Mouse (Mus musculus) MEL (cell line): ENCODE data around the gene Txndc15.

Experiments
- CTCF ChIP-seq, 3 experiments: IDR thresholded peaks in 2 of 3; conservative IDR thresholded peaks in 1 of 3; 2 replicates each; pipeline ENCODE4 v1.5.1; 2011 to 2012; ENCODE audit warnings: low read length in 3 of 3, low read depth in 2 of 3, mild to moderate bottlenecking in 2 of 3, improper control_type of control experiment in 1 of 3, inconsistent platforms in 1 of 3, mixed read lengths in 1 of 3, moderate library complexity in 1 of 3; ENCODE audit not compliant: control insufficient read depth in 1 of 3, insufficient read depth in 1 of 3, poor library complexity in 1 of 3, severe bottlenecking in 1 of 3
- EP300 ChIP-seq, 2 experiments: IDR thresholded peaks; 2 replicates each; pipeline ENCODE4 v1.6.1; 2011; ENCODE audit warnings: improper control_type of control experiment in 2 of 2, low read length in 2 of 2, low read depth in 1 of 2, mild to moderate bottlenecking in 1 of 2
- JUND ChIP-seq: IDR thresholded peaks from 2 replicates; pipeline ENCODE4 v1.6.1; 2011; ENCODE audit warnings: low read depth, mild to moderate bottlenecking, improper control_type of control experiment, low read length
- KAT2A ChIP-seq: conservative IDR thresholded peaks from 2 replicates; pipeline ENCODE4 v1.6.1; 2012; ENCODE audit warnings: low read depth, low read length, improper control_type of control experiment, inconsistent platforms
- MXI1 ChIP-seq: IDR thresholded peaks from 2 replicates; pipeline ENCODE4 v1.6.1; 2011; ENCODE audit warnings: mild to moderate bottlenecking, low read depth, low read length, improper control_type of control experiment
- MYC ChIP-seq: IDR thresholded peaks from 2 replicates; pipeline ENCODE4 v1.6.1; 2011; ENCODE audit warnings: low read depth, mild to moderate bottlenecking, low read length, improper control_type of control experiment, moderate library complexity
- POLR2A ChIP-seq, 2 experiments: IDR thresholded peaks; 2 replicates each; pipeline ENCODE4 v1.6.1; 2011 to 2012; ENCODE audit warnings: low read length in 2 of 2, mild to moderate bottlenecking in 2 of 2, control low read depth in 1 of 2, improper control_type of control experiment in 1 of 2, low read depth in 1 of 2, moderate library complexity in 1 of 2; ENCODE audit not compliant: control insufficient read depth in 1 of 2, insufficient read depth in 1 of 2, poor library complexity in 1 of 2
- RAD21 ChIP-seq: IDR thresholded peaks from 2 replicates; pipeline ENCODE4 v1.6.1; 2011; ENCODE audit warnings: mild to moderate bottlenecking, low read depth, low read length, improper control_type of control experiment
- TAL1 ChIP-seq: IDR thresholded peaks from 2 replicates; pipeline ENCODE4 v1.6.1; 2012; ENCODE audit warnings: mild to moderate bottlenecking, inconsistent platforms, low read length, moderate library complexity, mixed read lengths
- TCF12 ChIP-seq: IDR thresholded peaks from 2 replicates; pipeline ENCODE4 v1.6.1; 2014; ENCODE audit warnings: low read depth, mild to moderate bottlenecking, inconsistent platforms, low read length, improper control_type of control experiment, moderate library complexity

DNA sequence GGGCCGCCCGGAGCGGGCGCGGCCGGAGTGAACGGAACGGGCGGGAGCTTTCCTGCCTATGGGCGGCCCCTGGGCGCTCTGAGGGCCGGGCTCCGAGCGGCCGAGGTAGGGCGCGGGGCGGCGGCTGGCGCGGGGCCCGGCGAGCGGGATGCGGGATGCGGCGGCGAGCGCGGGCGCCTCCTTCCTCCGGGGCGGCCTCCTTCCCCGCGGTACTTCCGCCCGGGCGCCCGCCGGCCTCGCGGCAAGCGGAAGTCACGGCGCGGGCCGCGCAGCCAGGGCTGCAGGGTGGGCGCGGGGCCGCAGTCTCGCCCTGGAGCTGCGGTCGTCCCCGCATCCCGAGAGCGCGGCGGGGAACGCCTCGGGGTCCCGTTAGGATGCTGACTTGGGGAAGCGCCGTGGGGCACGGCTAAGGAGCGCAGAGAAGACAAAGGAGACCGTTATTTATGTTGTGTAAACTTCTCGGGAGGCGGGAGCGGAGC lies 21.2 kb upstream of the Txndc15 start:
- TF ChIP-seq EP300 (IDR thresholded peaks at IDR 0.05; ENCODE audit: low read depth in 1 of 2, low read length in 2 of 2), result no peak
- no peak for TF ChIP-seq KAT2A
- no peak for TF ChIP-seq CTCF (IDR thresholded peaks at IDR 0.05 in 2 of 3, conservative IDR thresholded peaks at IDR 0.05 in 1 of 3; ENCODE audit: control insufficient read depth in 1 of 3, insufficient read depth in 1 of 3, low read depth in 2 of 3, low read length in 3 of 3, poor library complexity in 1 of 3, severe bottlenecking in 1 of 3)
- TF ChIP-seq POLR2A (IDR thresholded peaks at IDR 0.05; ENCODE audit: control insufficient read depth in 1 of 2, insufficient read depth in 1 of 2, low read depth in 1 of 2, low read length in 2 of 2, poor library complexity in 1 of 2), result no peak; a peak in 1 of 4 replicates
- no peak for TF ChIP-seq JUND
- no peak for TF ChIP-seq MYC
- no peak for TF ChIP-seq TAL1
- peak; percentile 69 for TF ChIP-seq MXI1
- no peak for TF ChIP-seq TCF12
- TF ChIP-seq RAD21, result no peak
